Mouse (Mus musculus) mouse embryonic stem cell (cell line): ENCODE results near the gene Rpp40.

Source experiments
- in situ Hi-C, 2 experiments: fragments of 300-500 bp; cut with MboI; formaldehyde crosslinking; loops; 1 replicate in 1 of 2; 3 replicates in 1 of 2; pipeline ENCODE4 v1.14.3; 2019 to 2020; ENCODE audit warnings: low sequenced_read_pairs in 2 of 2, low pct_unique_long_range_greater_than_20kb in 1 of 2, mixed read lengths in 1 of 2; ENCODE audit not compliant: unreplicated experiment in 1 of 2

Gene Rpp40

DNA sequence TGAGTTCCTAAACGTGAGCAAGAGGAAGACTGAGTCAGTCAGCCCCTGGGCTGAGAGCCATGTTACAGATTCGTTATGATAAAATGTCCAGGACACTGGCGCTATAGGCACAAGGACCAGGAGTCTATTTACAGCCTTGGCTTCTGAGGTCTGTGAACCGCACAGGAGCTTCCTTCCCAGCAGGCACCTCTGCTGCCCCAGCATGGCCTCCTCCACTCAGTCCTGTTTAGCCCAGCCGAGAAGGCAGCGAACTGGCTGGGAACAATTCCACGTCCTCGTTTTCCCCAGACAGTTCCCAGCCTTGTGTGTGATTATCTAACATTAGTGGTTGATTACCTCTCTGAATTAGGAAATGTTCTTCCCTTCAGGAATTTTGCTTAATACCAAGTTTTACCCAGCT is 45.2 kb downstream of the Rpp40 start:
- in situ Hi-C loops: no loop called here

- in situ Hi-C loops: no loop called here
These were observed 48.7 kb downstream of the Rpp40 start for GRCm38 (mm10) chr13:35857486-35857885.

DNA sequence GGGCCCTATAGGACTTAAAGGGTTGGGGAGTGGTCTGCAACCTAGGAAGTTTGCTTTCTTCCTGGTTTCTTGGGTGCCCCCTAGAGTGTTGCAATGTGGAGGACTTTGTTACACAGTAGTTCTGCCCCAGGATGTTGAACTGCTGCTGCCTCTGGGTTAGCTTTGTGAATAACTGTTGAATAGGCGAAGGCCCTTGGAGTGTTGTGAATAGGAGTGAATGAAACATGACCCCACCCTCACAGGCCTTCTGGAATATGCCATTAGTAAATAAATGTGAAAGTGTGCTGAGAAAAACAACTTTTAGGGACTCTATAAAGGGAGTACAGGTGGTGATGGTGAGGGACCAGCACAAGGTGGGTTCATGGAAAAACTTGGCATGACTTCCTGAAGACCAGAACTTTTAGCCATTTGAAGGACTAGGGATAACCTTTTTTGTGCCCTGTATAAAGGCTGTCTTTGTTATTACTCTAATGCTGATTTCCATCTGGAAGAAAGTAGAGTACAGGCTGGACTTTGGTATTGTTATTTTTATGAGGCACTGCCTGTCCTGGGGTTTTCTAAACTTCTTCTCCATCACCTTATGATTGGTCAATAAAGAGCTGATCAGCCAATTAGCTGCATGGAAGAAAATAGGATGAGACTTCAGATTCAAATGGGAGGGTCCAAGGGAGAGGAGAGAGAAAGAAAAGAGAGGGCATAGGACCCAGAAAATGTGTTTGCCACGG is 53.1 kb downstream of the Rpp40 start:
- in situ Hi-C loops: no loop called here

GRCm38 (mm10) chr13:35851581-35851980 is 54.6 kb downstream of the Rpp40 start:
- in situ Hi-C loops: no loop called here

- in situ Hi-C loops: no loop called here
These were observed 57.5 kb downstream of the Rpp40 start for GRCm38 (mm10) chr13:35848694-35849093.

DNA sequence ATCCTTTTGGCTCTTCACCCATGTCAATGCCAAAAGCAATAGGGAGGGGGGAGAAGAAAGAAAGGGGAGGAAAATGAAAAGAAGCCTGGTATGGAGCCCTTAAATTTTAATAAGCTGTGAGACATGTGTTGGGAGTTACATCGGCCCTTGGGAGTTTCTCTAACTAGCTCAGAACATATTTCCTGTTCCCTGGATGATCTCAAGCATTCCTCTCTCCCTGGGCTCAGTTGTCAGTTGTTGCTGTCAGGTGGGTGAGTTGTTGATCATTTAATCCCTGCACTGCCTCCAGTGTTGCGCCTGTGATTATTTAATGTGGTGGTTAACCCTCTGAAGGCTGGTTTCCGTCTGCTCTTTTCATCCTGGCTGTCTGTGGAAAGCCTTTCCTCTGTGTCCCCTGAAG is 60.9 kb downstream of the Rpp40 start:
- in situ Hi-C loops: no loop called here
